15 mouse cellular contexts compared by ENCODE assay signal in the genomic region with DNA sequence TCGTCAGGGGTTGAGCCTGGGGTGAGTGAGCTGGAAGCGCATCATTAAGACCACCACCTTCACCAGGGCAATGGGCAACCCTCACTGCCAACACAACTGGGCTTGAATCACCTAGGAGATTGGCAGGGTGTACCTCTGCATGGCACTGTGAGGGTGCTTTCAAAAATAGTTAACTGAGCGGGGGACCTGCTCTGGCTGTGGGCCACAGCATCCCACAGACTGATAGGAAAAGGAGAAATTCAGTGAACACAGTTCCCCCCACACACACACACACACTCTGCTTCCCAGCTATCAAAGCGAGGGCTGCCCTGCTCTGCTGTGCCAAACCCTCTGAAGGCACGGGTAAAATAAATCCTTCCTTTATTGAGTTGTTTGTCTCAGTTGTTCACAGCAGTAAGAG.
DNase-seq lines count a peak whose midpoint lies in the region; ATAC-seq lines count a peak whose summit lies in the region.
"Had no signal": no experiment of that assay in that cellular context is flagged by ENCODE, and none has a peak within 500 bp of the region (broad histone marks: within the 10 kb centered on the region; RNA-seq: fewer than 3 reads in every experiment).

No protein-coding gene starts in this region.

- no peak for DNase-seq in lung, postnatal 10 days
- DNase-seq in right cerebral cortex, postnatal 10 days (ENCODE audit: low spot score in 2 of 2): peak; percentile 43 to 46
- DNase-seq: cerebellum, adult 18-20 months; gastrocnemius, postnatal 14 days; kidney, postnatal 25 days; lung, adult 18-20 months; thymus, adult 2 months had no signal

- H3K27ac ChIP-seq in hindbrain, embryonic 16.5 days (ENCODE audit: low read depth, low read length): no peak overlapping the region
- H3K27ac ChIP-seq in hindbrain, embryonic 12.5 days: no peak overlapping the region
- H3K27ac ChIP-seq in lung, embryonic 15.5 days: 0 out of 2 replicates have a peak overlapping the region, but pooled peaks have one; percentile 48
- no peak overlapping the region; the same call in 1 of the 2 replicates for H3K27ac ChIP-seq in forebrain, embryonic 16.5 days (ENCODE audit: low read length)
- H3K27ac ChIP-seq: heart, embryonic 13.5 days; hindbrain, embryonic 15.5 days had no signal

- peaks cover 9% of the 10 kb centered on the region for H3K4me1 ChIP-seq in hindbrain, embryonic 16.5 days (ENCODE audit: control insufficient read depth, insufficient read depth, low read depth, low read length)
- peaks cover 19% of the 10 kb centered on the region for H3K4me1 ChIP-seq in hindbrain, embryonic 12.5 days
- H3K4me1 ChIP-seq in lung, embryonic 15.5 days: peaks cover 21% of the 10 kb centered on the region
- H3K4me1 ChIP-seq in forebrain, embryonic 16.5 days (replicated peaks; ENCODE audit: control insufficient read depth, insufficient read depth, low read length): peaks cover 17% of the 10 kb centered on the region

- peak; percentile 48 for ATAC-seq in hindbrain, embryonic 16.5 days
- ATAC-seq in hindbrain, embryonic 12.5 days (ENCODE audit: low FRiP score): no peak
- ATAC-seq in lung, embryonic 15.5 days (ENCODE audit: borderline replicate concordance, extremely low read depth, low FRiP score, low TSS enrichment): no peak
- peak; percentile 65 for ATAC-seq in forebrain, embryonic 16.5 days
- no peak for ATAC-seq in granulocyte monocyte progenitor cell, adult 5-6 weeks (replicated peaks; ENCODE audit: poor library complexity, severe bottlenecking)

- 47% methylated on average over 5 of the region's 5 CpGs for WGBS in hindbrain, embryonic 16.5 days
- 72% methylated on average over 5 of the region's 5 CpGs for WGBS in hindbrain, embryonic 12.5 days
- 54% methylated on average over 5 of the region's 5 CpGs for WGBS in lung, embryonic 15.5 days
- WGBS in forebrain, embryonic 16.5 days: 18% methylated on average over 5 of the region's 5 CpGs

- H3K36me3 ChIP-seq in hindbrain, embryonic 16.5 days (ENCODE audit: control insufficient read depth, insufficient read depth, low read length): no peaks in the 10 kb centered on the region
- no peaks in the 10 kb centered on the region for H3K36me3 ChIP-seq in hindbrain, embryonic 12.5 days
- no peaks in the 10 kb centered on the region for H3K36me3 ChIP-seq in lung, embryonic 15.5 days
- H3K36me3 ChIP-seq in forebrain, embryonic 16.5 days (ENCODE audit: control insufficient read depth, insufficient read depth): no peaks in the 10 kb centered on the region
- H3K36me3 ChIP-seq: heart, embryonic 13.5 days; hindbrain, embryonic 15.5 days; limb, embryonic 13.5 days had no signal

- H3K4me2 ChIP-seq in hindbrain, embryonic 16.5 days (ENCODE audit: low read length): no peak overlapping the region
- no peak overlapping the region for H3K4me2 ChIP-seq in hindbrain, embryonic 12.5 days (replicated peaks)
- no peak overlapping the region for H3K4me2 ChIP-seq in lung, embryonic 15.5 days
- H3K4me2 ChIP-seq in forebrain, embryonic 16.5 days (ENCODE audit: low read length): no peak overlapping the region
- H3K4me2 ChIP-seq: heart, embryonic 13.5 days; hindbrain, embryonic 15.5 days; limb, embryonic 13.5 days had no signal

- H3K27me3 ChIP-seq in hindbrain, embryonic 16.5 days (replicated peaks; ENCODE audit: control insufficient read depth, insufficient read depth, low read length): no peaks in the 10 kb centered on the region
- no peaks in the 10 kb centered on the region for H3K27me3 ChIP-seq in hindbrain, embryonic 12.5 days
- H3K27me3 ChIP-seq in lung, embryonic 15.5 days: no peaks in the 10 kb centered on the region
- no peaks in the 10 kb centered on the region for H3K27me3 ChIP-seq in forebrain, embryonic 16.5 days (replicated peaks; ENCODE audit: control insufficient read depth, insufficient read depth, low read length)
- H3K27me3 ChIP-seq: hindbrain, embryonic 15.5 days; limb, embryonic 13.5 days had no signal

- no peaks in the 10 kb centered on the region for H3K9me3 ChIP-seq in hindbrain, embryonic 16.5 days (ENCODE audit: control insufficient read depth, low read length)
- H3K9me3 ChIP-seq in hindbrain, embryonic 12.5 days (replicated peaks): no peaks in the 10 kb centered on the region
- no peaks in the 10 kb centered on the region for H3K9me3 ChIP-seq in lung, embryonic 15.5 days
- H3K9me3 ChIP-seq in forebrain, embryonic 16.5 days (ENCODE audit: control insufficient read depth, low read length): no peaks in the 10 kb centered on the region
- H3K9me3 ChIP-seq: heart, embryonic 13.5 days; hindbrain, embryonic 15.5 days; limb, embryonic 13.5 days had no signal

- H3K4me3 ChIP-seq in hindbrain, embryonic 16.5 days (ENCODE audit: low read length): no peak overlapping the region
- no peak overlapping the region for H3K4me3 ChIP-seq in hindbrain, embryonic 12.5 days
- H3K4me3 ChIP-seq in lung, embryonic 15.5 days: no peak overlapping the region
- H3K4me3 ChIP-seq in forebrain, embryonic 16.5 days (replicated peaks; ENCODE audit: low read length): no peak overlapping the region
- H3K4me3 ChIP-seq: heart, embryonic 13.5 days; hindbrain, embryonic 15.5 days; limb, embryonic 13.5 days had no signal

- H3K9ac ChIP-seq in hindbrain, embryonic 16.5 days (ENCODE audit: low read depth, low read length): no peak overlapping the region
- no peak overlapping the region for H3K9ac ChIP-seq in hindbrain, embryonic 12.5 days
- no peak overlapping the region for H3K9ac ChIP-seq in lung, embryonic 15.5 days
- H3K9ac ChIP-seq in forebrain, embryonic 16.5 days (replicated peaks; ENCODE audit: low read depth, low read length): no peak overlapping the region
- H3K9ac ChIP-seq: heart, embryonic 13.5 days; hindbrain, embryonic 15.5 days; limb, embryonic 13.5 days had no signal

Comparison
In these comparisons a context has a peak if more than half of its experiments do, and no peak if none do; other contexts are left out.
1. ATAC-seq: peak in hindbrain, embryonic 16.5 days (single experiment) and forebrain, embryonic 16.5 days (single experiment); none in hindbrain, embryonic 12.5 days (single experiment), lung, embryonic 15.5 days (single experiment) and granulocyte monocyte progenitor cell, adult 5-6 weeks (single experiment).